Mouse (Mus musculus): ENCODE results near the gene Emilin1. TPM values are rescaled to one million over a fixed set of nuclear protein-coding genes. Genes with fewer than 3 reads are reported as not detected.

Gene Emilin1
- total and polyA plus RNA-seq, 3 experiments = 0.11 to 0.63 (median 0.34) TPM

DNA sequence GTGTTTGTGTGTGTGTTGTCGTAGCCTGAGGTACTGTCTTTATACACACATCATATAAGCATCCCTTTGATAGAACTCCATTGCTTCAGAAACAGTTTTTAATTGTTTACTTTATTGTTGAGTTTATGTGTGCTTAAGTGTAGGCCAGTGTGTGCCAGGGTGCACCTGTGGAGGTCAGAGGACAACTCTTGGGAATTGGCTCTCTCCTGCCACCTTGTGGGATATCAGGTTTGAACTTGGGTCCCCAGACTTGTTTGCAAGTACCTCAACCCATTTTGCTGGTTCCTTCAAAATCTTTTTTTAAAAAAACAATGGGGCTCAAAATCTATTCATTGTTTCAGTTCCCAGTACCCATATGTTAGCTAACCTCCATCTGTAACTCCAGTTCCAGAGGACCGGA is 29.8 kb downstream of the Emilin1 start:
- no peak overlapping the region for H3K4me2 ChIP-seq (ENCODE audit: insufficient read depth, low read depth, poor library complexity, severe bottlenecking)
- TF ChIP-seq SMC3 (IDR thresholded peaks at IDR 0.05; ENCODE audit: low read depth, low read length) = peak; percentile 69
- TF ChIP-seq RAD21 (IDR thresholded peaks at IDR 0.05; ENCODE audit: low read depth, low read length) = peak; percentile 54
- no peak for TF ChIP-seq RCOR1 (conservative IDR thresholded peaks at IDR 0.05; ENCODE audit: low read depth, low read length)
- TF ChIP-seq MYC (IDR thresholded peaks at IDR 0.05; ENCODE audit: low read depth, low read length) = no peak
- peak; percentile 22 to 69; a peak in 3 of 4 replicates for TF ChIP-seq CTCF (conservative IDR thresholded peaks at IDR 0.05 in 1 of 2, IDR thresholded peaks at IDR 0.05 in 1 of 2; ENCODE audit: low read depth in 2 of 2, low read length in 2 of 2)
- no peaks in the 10 kb centered on the region for H3K79me2 ChIP-seq (replicated peaks; ENCODE audit: control insufficient read depth, extremely low read depth, insufficient read depth, poor library complexity, severe bottlenecking)
- H3K9ac ChIP-seq (ENCODE audit: insufficient read depth, low read depth) = no peak overlapping the region
- no peak for DNase-seq (ENCODE audit: extremely low read depth)
- dilution Hi-C loops (cut with MboI; ENCODE audit: extremely low pct_ligation_motif_present, extremely low pct_unique_long_range_greater_than_20kb, low sequenced_read_pairs) (no loop called here), in situ Hi-C loops (cut with MboI; ENCODE audit: low pct_ligation_motif_present, low pct_unique_long_range_greater_than_20kb, low sequenced_read_pairs) (no loop called here)
- H3K27ac ChIP-seq (ENCODE audit: insufficient read depth, low read depth) = no peak overlapping the region
- H3K4me3 ChIP-seq (replicated peaks in 1 of 3; ENCODE audit: low read depth in 2 of 3, low read length in 2 of 3, poor library complexity in 1 of 3) = no peak overlapping the region
- H3K4me1 ChIP-seq (ENCODE audit: control insufficient read depth in 1 of 2, insufficient read depth in 2 of 2) = no peaks in the 10 kb centered on the region
- no peaks in the 10 kb centered on the region for H3K9me3 ChIP-seq (replicated peaks; ENCODE audit: low read length)
- H3K27me3 ChIP-seq (replicated peaks) = peaks cover 6% of the 10 kb centered on the region
- H3K36me3 ChIP-seq (replicated peaks in 1 of 2; ENCODE audit: control insufficient read depth in 1 of 2, insufficient read depth in 1 of 2, low read length in 1 of 2) = no peaks in the 10 kb centered on the region

DNA sequence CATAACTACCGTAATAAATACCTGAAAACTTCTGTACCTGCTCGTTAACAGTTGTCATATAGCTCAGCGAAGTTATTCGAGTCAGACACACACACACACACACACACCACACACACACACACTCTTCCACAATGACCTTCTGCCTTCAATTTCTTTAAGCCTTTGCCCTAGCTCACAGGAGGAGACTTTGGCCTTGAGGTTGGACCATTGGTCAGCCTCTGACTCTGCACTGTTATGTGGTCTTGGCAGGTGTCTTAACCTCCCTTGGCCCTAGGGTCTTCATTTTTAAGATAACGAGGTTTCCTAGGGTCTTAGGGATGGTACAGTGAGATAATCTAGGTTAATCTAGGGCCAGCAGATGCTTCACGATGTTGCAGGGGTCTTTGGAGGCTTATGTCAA is 31.1 kb downstream of the Emilin1 start:
- in situ Hi-C loops (cut with MboI; ENCODE audit: low pct_ligation_motif_present, low pct_unique_long_range_greater_than_20kb, low sequenced_read_pairs) = no loop called here
- no peak overlapping the region for H3K9ac ChIP-seq (ENCODE audit: insufficient read depth, low read depth)

DNA sequence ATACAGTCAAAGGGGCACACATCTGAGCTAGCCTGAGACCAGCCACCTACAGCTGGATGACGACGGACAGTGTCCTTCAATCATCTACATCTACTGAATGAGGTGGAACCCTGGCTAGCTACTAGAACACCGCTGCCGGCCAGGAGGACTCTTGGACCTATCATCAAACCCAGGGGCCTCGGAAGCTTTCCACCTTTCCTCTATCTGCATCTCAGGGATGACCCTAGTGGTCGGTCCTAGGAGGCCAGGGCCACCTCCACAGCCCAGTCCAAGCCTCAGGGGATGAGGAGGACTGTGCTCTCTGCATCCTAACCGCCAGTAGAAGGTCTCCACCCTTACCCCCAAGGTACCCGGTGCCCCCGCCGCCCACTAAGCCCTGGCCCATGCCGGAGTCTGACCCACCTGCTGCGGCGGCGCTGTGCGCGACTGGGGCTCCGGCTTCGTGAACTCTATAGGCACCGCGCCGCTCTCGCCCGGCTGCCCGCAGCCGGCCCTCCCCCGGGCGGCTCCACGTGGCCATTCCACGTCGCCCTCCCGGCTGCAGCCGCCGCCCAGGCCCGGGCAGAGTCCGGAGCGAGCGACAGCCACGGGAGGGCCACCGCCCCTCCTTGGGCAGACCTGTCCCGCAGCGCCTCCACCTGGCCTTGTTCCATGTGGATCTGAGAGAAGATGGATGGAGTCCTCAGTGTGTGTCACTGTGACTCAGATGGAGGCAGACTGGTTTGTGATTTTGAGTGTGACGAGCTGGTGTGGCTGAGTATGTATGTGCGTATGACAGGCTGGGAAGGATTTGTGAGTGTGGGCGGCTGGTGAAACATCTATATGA is 32.0 kb downstream of the Emilin1 start, which contains the start of gene Cgref1:
Cgref1 (minus strand) TSS at position 636 of the 826 bp plus-strand sequence.
- no peak within 1 kb of the TSS for H3K9ac ChIP-seq (ENCODE audit: insufficient read depth, low read depth)
- dilution Hi-C loops (cut with MboI; ENCODE audit: extremely low pct_ligation_motif_present, extremely low pct_unique_long_range_greater_than_20kb, low sequenced_read_pairs) = no loop called here

More for the DNA sequence above, 31.1 kb downstream of the Emilin1 start:
- DNase-seq (ENCODE audit: extremely low read depth) = no peak
- Histone ChIP-seq H3K79me2 (replicated peaks; ENCODE audit: control insufficient read depth, extremely low read depth, insufficient read depth, poor library complexity, severe bottlenecking) (no peaks in the 10 kb centered on the region), H3K27ac (ENCODE audit: insufficient read depth, low read depth) (no peak overlapping the region), H3K4me1 (ENCODE audit: control insufficient read depth in 1 of 2, insufficient read depth in 2 of 2) (peaks cover 0 to 8% of the 10 kb centered on the region in 2 experiments; a peak in 2 of 4 replicates), H3K4me3 (replicated peaks in 1 of 3; ENCODE audit: low read depth in 2 of 3, low read length in 2 of 3, poor library complexity in 1 of 3) (no peak overlapping the region), H3K4me2 (ENCODE audit: insufficient read depth, low read depth, poor library complexity, severe bottlenecking) (no peak overlapping the region), H3K36me3 (replicated peaks in 1 of 2; ENCODE audit: control insufficient read depth in 1 of 2, insufficient read depth in 1 of 2, low read length in 1 of 2) (no peaks in the 10 kb centered on the region), H3K9me3 (replicated peaks; ENCODE audit: low read length) (no peaks in the 10 kb centered on the region), H3K27me3 (replicated peaks) (peaks cover 11% of the 10 kb centered on the region)
- TF ChIP-seq MXI1 (IDR thresholded peaks at IDR 0.05; ENCODE audit: low read depth, low read length) (no peak), SMC3 (IDR thresholded peaks at IDR 0.05; ENCODE audit: low read depth, low read length) (no peak), MAZ (IDR thresholded peaks at IDR 0.05; ENCODE audit: low read depth, low read length) (no peak), ZC3H11A (IDR thresholded peaks at IDR 0.05; ENCODE audit: low read depth, low read length) (no peak), MEF2A (IDR thresholded peaks at IDR 0.05; ENCODE audit: borderline replicate concordance, low read depth, low read length) (no peak), MYC (IDR thresholded peaks at IDR 0.05; ENCODE audit: low read depth, low read length) (no peak), JUND (conservative IDR thresholded peaks at IDR 0.05; ENCODE audit: low read depth, low read length) (no peak), JUN (IDR thresholded peaks at IDR 0.05; ENCODE audit: insufficient read depth, low read depth, low read length) (no peak), ZKSCAN1 (IDR thresholded peaks at IDR 0.05; ENCODE audit: borderline replicate concordance, low read depth, low read length) (no peak), ETS1 (conservative IDR thresholded peaks at IDR 0.05; ENCODE audit: low read depth, low read length) (no peak), RCOR1 (conservative IDR thresholded peaks at IDR 0.05; ENCODE audit: low read depth, low read length) (no peak), GABPA (IDR thresholded peaks at IDR 0.05; ENCODE audit: insufficient replicate concordance, low read depth, low read length) (no peak), NRF1 (IDR thresholded peaks at IDR 0.05; ENCODE audit: low read depth, low read length) (no peak), NELFE (IDR thresholded peaks at IDR 0.05; ENCODE audit: low read depth, low read length) (no peak), UBTF (IDR thresholded peaks at IDR 0.05; ENCODE audit: low read depth, low read length) (no peak), KAT2A (IDR thresholded peaks at IDR 0.05; ENCODE audit: insufficient replicate concordance, low read length) (no peak)
- dilution Hi-C loops (cut with MboI; ENCODE audit: extremely low pct_ligation_motif_present, extremely low pct_unique_long_range_greater_than_20kb, low sequenced_read_pairs) = no loop called here

More for the DNA sequence above, 32.0 kb downstream of the Emilin1 start, which contains the start of gene Cgref1:
- no peak within 1 kb of the TSS for H3K27ac ChIP-seq (ENCODE audit: insufficient read depth, low read depth)
- no peaks in the 10 kb centered on the region for H3K9me3 ChIP-seq (replicated peaks; ENCODE audit: low read length)
- in situ Hi-C loops (cut with MboI; ENCODE audit: low pct_ligation_motif_present, low pct_unique_long_range_greater_than_20kb, low sequenced_read_pairs) = no loop called here
- H3K27me3 ChIP-seq (replicated peaks) = peaks cover 14% of the 10 kb centered on the region
- H3K4me1 ChIP-seq (ENCODE audit: control insufficient read depth in 1 of 2, insufficient read depth in 2 of 2) = peaks cover 0 to 11% of the 10 kb centered on the region in 2 experiments; a peak in 2 of 4 replicates
- H3K79me2 ChIP-seq (replicated peaks; ENCODE audit: control insufficient read depth, extremely low read depth, insufficient read depth, poor library complexity, severe bottlenecking) = no peaks in the 10 kb centered on the region
- DNase-seq (ENCODE audit: extremely low read depth) = no peak
- TF ChIP-seq CTCF (conservative IDR thresholded peaks at IDR 0.05 in 1 of 2, IDR thresholded peaks at IDR 0.05 in 1 of 2; ENCODE audit: low read depth in 2 of 2, low read length in 2 of 2) (peak in 1 of 2 experiments; percentile 21; a peak in 1 of 4 replicates), E2F4 (IDR thresholded peaks at IDR 0.05; ENCODE audit: insufficient replicate concordance, low read depth, low read length) (no peak), HCFC1 (IDR thresholded peaks at IDR 0.05; ENCODE audit: low read depth, low read length) (no peak), NELFE (IDR thresholded peaks at IDR 0.05; ENCODE audit: low read depth, low read length) (no peak)
- H3K4me3 ChIP-seq (replicated peaks in 1 of 3; ENCODE audit: low read depth in 2 of 3, low read length in 2 of 3, poor library complexity in 1 of 3) = no peak within 1 kb of the TSS
- H3K4me2 ChIP-seq (ENCODE audit: insufficient read depth, low read depth, poor library complexity, severe bottlenecking) = no peak within 1 kb of the TSS
- no peaks in the 10 kb centered on the region for H3K36me3 ChIP-seq (replicated peaks in 1 of 2; ENCODE audit: control insufficient read depth in 1 of 2, insufficient read depth in 1 of 2, low read length in 1 of 2)

All from CH12.LX (cell line).